Mouse (Mus musculus): ENCODE results near the gene Snx11.

The Snx11 gene

GRCm38 (mm10) chr11:96764511-96765350 is 12.6 kb downstream of the Snx11 start:
- DNase-seq (ENCODE audit: extremely low read depth, low read depth), result no peak

- DNase-seq (ENCODE audit: extremely low read depth, low read depth), result no peak
Observed at GRCm38 (mm10) chr11:96762742-96763470, 14.5 kb downstream of the Snx11 start.

- DNase-seq (ENCODE audit: extremely low read depth, low read depth), result no peak
Observed at GRCm38 (mm10) chr11:96761984-96762383, 15.4 kb downstream of the Snx11 start.

- peak; percentile 37 for DNase-seq (ENCODE audit: extremely low read depth, low read depth)
Observed at GRCm38 (mm10) chr11:96760042-96760441, 17.3 kb downstream of the Snx11 start.

- no peak for DNase-seq (ENCODE audit: extremely low read depth, low read depth)
Observed at GRCm38 (mm10) chr11:96758402-96758801, 19.0 kb downstream of the Snx11 start.

GRCm38 (mm10) chr11:96757421-96757820 is 19.9 kb downstream of the Snx11 start:
- no peak for DNase-seq (ENCODE audit: extremely low read depth, low read depth)

- no peak for DNase-seq (ENCODE audit: extremely low read depth, low read depth)
Observed at GRCm38 (mm10) chr11:96755298-96755697, 22.1 kb downstream of the Snx11 start.

GRCm38 (mm10) chr11:96747555-96747954 is 29.8 kb downstream of the Snx11 start:
- DNase-seq (ENCODE audit: extremely low read depth, low read depth), result no peak

GRCm38 (mm10) chr11:96746648-96747047 is 30.7 kb downstream of the Snx11 start:
- no peak for DNase-seq (ENCODE audit: extremely low read depth, low read depth)

- no peak for DNase-seq (ENCODE audit: extremely low read depth, low read depth)
Observed at GRCm38 (mm10) chr11:96743891-96744290, 33.5 kb downstream of the Snx11 start.

- no peak for DNase-seq (ENCODE audit: extremely low read depth, low read depth)
Observed at GRCm38 (mm10) chr11:96743000-96743399, 34.4 kb downstream of the Snx11 start.

- DNase-seq (ENCODE audit: extremely low read depth, low read depth), result no peak
Observed at GRCm38 (mm10) chr11:96741995-96742394, 35.4 kb downstream of the Snx11 start.

- DNase-seq (ENCODE audit: extremely low read depth, low read depth), result no peak
Observed at GRCm38 (mm10) chr11:96740796-96741195, 36.6 kb downstream of the Snx11 start.

GRCm38 (mm10) chr11:96737673-96738471 is 39.5 kb downstream of the Snx11 start:
- no peak for DNase-seq (ENCODE audit: extremely low read depth, low read depth)

GRCm38 (mm10) chr11:96736361-96736760 is 41.0 kb downstream of the Snx11 start:
- no peak for DNase-seq (ENCODE audit: extremely low read depth, low read depth)

GRCm38 (mm10) chr11:96735908-96736307 is 41.5 kb downstream of the Snx11 start:
- no peak for DNase-seq (ENCODE audit: extremely low read depth, low read depth)

GRCm38 (mm10) chr11:96732657-96733056 is 44.7 kb downstream of the Snx11 start:
- no peak for DNase-seq (ENCODE audit: extremely low read depth, low read depth)

- no peak for DNase-seq (ENCODE audit: extremely low read depth, low read depth)
Observed at GRCm38 (mm10) chr11:96730327-96730726, 47.0 kb downstream of the Snx11 start.

GRCm38 (mm10) chr11:96729462-96729861 is 47.9 kb downstream of the Snx11 start:
- DNase-seq (ENCODE audit: extremely low read depth, low read depth), result no peak

GRCm38 (mm10) chr11:96728577-96728976 is 48.8 kb downstream of the Snx11 start:
- no peak for DNase-seq (ENCODE audit: extremely low read depth, low read depth)

- no peak for DNase-seq (ENCODE audit: extremely low read depth, low read depth)
Observed at GRCm38 (mm10) chr11:96725833-96726232, 51.5 kb downstream of the Snx11 start.

GRCm38 (mm10) chr11:96718609-96719008 is 58.8 kb downstream of the Snx11 start:
- no peak for DNase-seq (ENCODE audit: extremely low read depth, low read depth)
